Mouse (Mus musculus) kidney, adult 2 months (tissue): ENCODE data around the gene Nav2. TPM values are rescaled to one million over a fixed set of nuclear protein-coding genes. Genes with fewer than 3 reads are reported as not detected.

Experiments
- DNase-seq: peaks from one replicate; pipeline ENCODE4 v3.0.0; 2021
- H3K27ac ChIP-seq: fragments of 200-500 bp; 2 replicates; pipeline ENCODE4 v1.5.1; 2012; ENCODE audit warnings: low read depth, low read length, control low read depth, inconsistent platforms; ENCODE audit not compliant: insufficient read depth
- H3K27me3 ChIP-seq: fragments of 200-500 bp; replicated peaks from 2 replicates; pipeline ENCODE4 v1.6.1; 2012; ENCODE audit warnings: mild to moderate bottlenecking, moderate library complexity, low read length, inconsistent platforms; ENCODE audit not compliant: control insufficient read depth, insufficient read depth
- H3K36me3 ChIP-seq: fragments of 200-500 bp; 2 replicates; pipeline ENCODE4 v1.6.1; 2012; ENCODE audit warnings: mild to moderate bottlenecking, moderate library complexity, low read length, inconsistent platforms; ENCODE audit not compliant: control insufficient read depth, insufficient read depth
- H3K4me1 ChIP-seq: fragments of 200-500 bp; 2 replicates; pipeline ENCODE4 v1.6.1; 2011; ENCODE audit warnings: low read length; ENCODE audit not compliant: control insufficient read depth, insufficient read depth
- H3K4me3 ChIP-seq: fragments of 200-500 bp; 2 replicates; pipeline ENCODE4 v1.5.1; 2011; ENCODE audit warnings: mild to moderate bottlenecking, low read depth, low read length, control low read depth; ENCODE audit not compliant: insufficient read depth
- CTCF ChIP-seq: fragments of 200-500 bp; conservative IDR thresholded peaks from 2 replicates; pipeline ENCODE4 v1.5.1; 2011; ENCODE audit warnings: low read depth, mild to moderate bottlenecking, control low read depth, low read length, moderate library complexity, mixed read lengths; ENCODE audit not compliant: insufficient read depth, insufficient read length
- POLR2A ChIP-seq: fragments of 200-500 bp; IDR thresholded peaks from one replicate; pipeline ENCODE4 v1.6.1; 2011; ENCODE audit warnings: low read depth, low read length, control low read depth
- WGBS: fragments of 180-500 bp; shearing (Covaris S2); methylation state at CpG from one replicate; pipeline ENCODE4 v1.1.7; 2018; 5-methylcytosine and 5-hydroxymethylcytosine counted together
- polyA plus RNA-seq: library from polyadenylated mRNA; depleted of rRNA; stranded (reverse); fragments of >200 nt; gene quantifications from 2 replicates; pipeline ENCODE4 v1.2.3, GENCODE M21; 2012

Nav2 gene
- polyA plus RNA-seq, 1 experiment = 18.3 TPM

GRCm38 (mm10) chr7:49282446-49282845 is 373.9 kb downstream of the Nav2 start:
- H3K36me3 ChIP-seq = no peaks in the 10 kb centered on the region
- H3K27ac ChIP-seq = no peak overlapping the region
- H3K4me3 ChIP-seq = no peak overlapping the region
- no peaks in the 10 kb centered on the region for H3K27me3 ChIP-seq
- WGBS = 93% methylated on average over 7 of the region's 7 CpGs
- no peaks in the 10 kb centered on the region for H3K4me1 ChIP-seq
- no peak for DNase-seq
- TF ChIP-seq CTCF (no peak), POLR2A (no peak)

- DNase-seq = peak; percentile 65
- TF ChIP-seq POLR2A = no peak
- no peak; the same call in 1 of the 2 replicates for TF ChIP-seq CTCF
- H3K4me1 ChIP-seq = no peaks in the 10 kb centered on the region
- H3K4me3 ChIP-seq = no peak overlapping the region
- H3K36me3 ChIP-seq = no peaks in the 10 kb centered on the region
- no peaks in the 10 kb centered on the region for H3K27me3 ChIP-seq
- H3K27ac ChIP-seq = no peak overlapping the region
- whole genome bisulfite sequencing = 43% methylated on average over 11 of the region's 11 CpGs
Measured at GRCm38 (mm10) chr7:49283507-49284361, 375.2 kb downstream of the Nav2 start.

GRCm38 (mm10) chr7:49288186-49288585 is 379.7 kb downstream of the Nav2 start:
- no peak for DNase-seq
- Histone ChIP-seq H3K4me3 (no peak overlapping the region), H3K27ac (no peak overlapping the region), H3K4me1 (no peaks in the 10 kb centered on the region), H3K27me3 (no peaks in the 10 kb centered on the region), H3K36me3 (no peaks in the 10 kb centered on the region)
- no peak for TF ChIP-seq CTCF
- no peak for TF ChIP-seq POLR2A
- 24% methylated on average over 8 of the region's 8 CpGs for whole genome bisulfite sequencing

- TF ChIP-seq CTCF = no peak
- no peak for TF ChIP-seq POLR2A
- 46% methylated on average over 4 of the region's 4 CpGs for WGBS
- Histone ChIP-seq H3K4me3 (no peak overlapping the region), H3K36me3 (no peaks in the 10 kb centered on the region), H3K27me3 (no peaks in the 10 kb centered on the region), H3K4me1 (no peaks in the 10 kb centered on the region), H3K27ac (no peak overlapping the region)
- peak; percentile 56 for DNase-seq
Measured at GRCm38 (mm10) chr7:49290308-49290707, 381.8 kb downstream of the Nav2 start.

- 87% methylated on average over 8 of the region's 8 CpGs for WGBS
- Histone ChIP-seq H3K27ac (no peak overlapping the region), H3K27me3 (no peaks in the 10 kb centered on the region), H3K4me3 (no peak overlapping the region), H3K4me1 (no peaks in the 10 kb centered on the region), H3K36me3 (no peaks in the 10 kb centered on the region)
- TF ChIP-seq CTCF = no peak
- no peak for DNase-seq
Measured at GRCm38 (mm10) chr7:49291208-49291892, 382.8 kb downstream of the Nav2 start.

- H3K36me3 ChIP-seq = no peaks in the 10 kb centered on the region
- peaks cover 15% of the 10 kb centered on the region for H3K4me1 ChIP-seq
- 95% methylated on average over 3 of the region's 3 CpGs for WGBS
- H3K27me3 ChIP-seq = no peaks in the 10 kb centered on the region
- peak; percentile 30 for DNase-seq
- no peak overlapping the region for H3K27ac ChIP-seq
- TF ChIP-seq CTCF (no peak), POLR2A (no peak)
- H3K4me3 ChIP-seq = no peak overlapping the region
Measured at GRCm38 (mm10) chr7:49297148-49297547, 388.6 kb downstream of the Nav2 start.

GRCm38 (mm10) chr7:49298431-49298839 is 389.9 kb downstream of the Nav2 start:
- no peak overlapping the region for H3K27ac ChIP-seq
- H3K4me3 ChIP-seq = no peak overlapping the region
- no peaks in the 10 kb centered on the region for H3K27me3 ChIP-seq
- DNase-seq = peak; percentile 81
- 39% methylated on average over 4 of the region's 4 CpGs for WGBS
- no peaks in the 10 kb centered on the region for H3K36me3 ChIP-seq
- TF ChIP-seq POLR2A = no peak
- TF ChIP-seq CTCF = no peak
- peaks cover 15% of the 10 kb centered on the region for H3K4me1 ChIP-seq
